Mouse (Mus musculus) spleen, postnatal 14 days (tissue): ENCODE results near the gene Fbxl7.
"Not testable (repeated sequence)": the region's sequence is repeated elsewhere in the genome, so short reads cannot be mapped to it uniquely, and the experiment has no call there.

Experiments used
- DNase-seq, 2 experiments: peaks; one replicate each; pipeline ENCODE4 v3.0.0; 2021 to 2022; ENCODE audit warnings: low spot score in 2 of 2

Fbxl7 gene

DNA sequence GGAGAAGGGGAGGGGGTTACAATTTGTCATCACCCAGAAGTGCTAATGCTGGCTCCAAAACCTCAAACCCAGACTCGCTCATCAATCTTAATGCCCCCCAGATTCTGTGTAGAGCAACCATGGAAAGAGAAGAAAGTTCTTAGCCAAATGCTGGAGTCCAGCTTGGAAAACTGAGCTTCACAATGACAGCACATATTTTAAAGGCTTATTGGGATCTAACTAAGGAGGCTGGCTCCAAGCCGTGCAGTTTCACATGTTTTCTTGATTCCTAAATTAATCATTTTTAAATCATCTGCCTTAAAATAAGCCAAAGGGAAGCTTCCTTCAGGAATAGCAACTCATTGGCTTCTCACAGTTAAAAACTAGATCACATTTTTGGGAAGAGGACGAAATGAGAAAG is 82.5 kb downstream of the Fbxl7 start:
- no peak for DNase-seq

DNA sequence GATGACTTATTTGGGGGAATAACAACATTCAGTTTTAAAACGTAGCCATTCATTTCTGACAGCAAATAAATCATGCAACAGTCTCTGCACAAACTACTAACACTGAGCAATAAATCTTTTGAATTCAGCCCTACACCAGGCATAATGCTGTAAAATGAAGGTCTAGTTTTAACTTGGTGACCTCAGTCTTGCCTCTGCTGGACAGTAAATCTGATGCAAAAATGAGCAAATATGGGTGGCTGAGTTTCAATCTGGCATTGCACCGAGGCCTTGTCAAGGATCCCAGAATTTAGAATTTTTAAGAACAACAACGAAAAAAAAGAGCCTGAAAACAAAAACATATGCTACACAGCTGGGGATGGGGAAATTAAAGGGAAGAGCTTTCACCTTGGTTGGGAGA is 85.8 kb downstream of the Fbxl7 start:
- DNase-seq, result no peak

DNA sequence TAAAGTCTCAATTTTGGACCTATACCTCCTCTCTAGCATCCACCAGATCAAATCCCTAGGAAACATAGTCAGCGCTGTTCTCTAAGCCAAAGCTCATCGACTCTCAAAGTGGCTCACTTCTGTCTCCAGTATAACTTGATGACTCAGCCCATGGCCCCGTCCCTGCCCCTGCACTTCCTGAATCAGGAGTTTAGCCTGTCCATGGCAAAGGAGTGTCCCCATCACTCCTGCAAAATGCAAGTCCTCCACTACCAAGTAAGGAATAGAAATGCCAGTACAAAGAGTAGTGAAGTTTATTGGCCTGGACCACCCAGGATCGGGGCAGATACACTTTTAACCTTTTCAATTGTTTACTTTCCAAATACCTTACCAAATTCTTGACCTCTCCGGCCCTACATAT is 91.3 kb downstream of the Fbxl7 start:
- DNase-seq, result no peak

DNA sequence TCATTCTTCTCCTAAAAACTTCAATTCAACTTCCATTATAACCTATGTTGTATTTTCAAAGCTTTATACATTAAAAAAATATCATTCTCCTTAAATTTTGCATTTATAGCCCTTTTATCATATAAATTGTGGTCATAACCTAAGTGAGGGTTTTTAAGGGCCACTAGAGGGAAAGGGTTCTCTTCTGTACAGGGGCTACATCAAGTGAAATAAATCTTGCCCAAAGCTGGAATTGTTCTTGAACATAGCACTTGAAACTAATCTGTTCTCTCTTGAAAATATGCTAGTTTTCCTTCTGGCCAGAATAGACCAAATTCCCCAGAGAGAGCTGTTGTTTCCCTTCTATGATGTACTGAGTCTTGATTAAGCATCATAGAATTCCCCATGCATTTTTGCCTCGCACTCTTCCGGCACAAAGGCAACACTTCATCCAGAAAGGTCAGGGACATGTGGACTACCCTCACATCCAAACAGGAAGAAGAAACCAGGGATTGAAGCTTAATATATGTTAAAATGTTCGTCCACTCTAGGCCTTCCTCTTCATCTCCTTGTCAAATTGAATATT is 95.8 kb downstream of the Fbxl7 start:
- DNase-seq, result no peak

DNA sequence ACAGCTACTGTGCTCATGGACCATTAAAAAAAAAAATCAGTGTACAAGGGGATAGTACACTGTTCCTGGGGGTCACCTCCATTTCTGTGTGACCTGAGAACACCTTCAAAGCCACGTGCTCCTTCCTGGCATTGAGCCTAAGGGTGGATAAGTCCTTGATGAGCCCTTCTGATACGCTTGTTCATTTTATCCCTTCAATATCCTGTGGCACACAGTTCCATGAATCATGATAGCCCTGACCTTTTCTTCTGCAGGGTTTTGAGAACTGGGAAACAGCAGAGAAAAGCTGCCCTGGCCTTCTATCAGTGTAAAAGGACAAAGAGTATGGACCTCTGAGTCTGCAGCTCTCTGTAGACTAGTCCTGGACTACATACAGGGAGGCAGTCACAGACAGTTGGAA is 99.4 kb downstream of the Fbxl7 start:
- DNase-seq, result no peak

DNA sequence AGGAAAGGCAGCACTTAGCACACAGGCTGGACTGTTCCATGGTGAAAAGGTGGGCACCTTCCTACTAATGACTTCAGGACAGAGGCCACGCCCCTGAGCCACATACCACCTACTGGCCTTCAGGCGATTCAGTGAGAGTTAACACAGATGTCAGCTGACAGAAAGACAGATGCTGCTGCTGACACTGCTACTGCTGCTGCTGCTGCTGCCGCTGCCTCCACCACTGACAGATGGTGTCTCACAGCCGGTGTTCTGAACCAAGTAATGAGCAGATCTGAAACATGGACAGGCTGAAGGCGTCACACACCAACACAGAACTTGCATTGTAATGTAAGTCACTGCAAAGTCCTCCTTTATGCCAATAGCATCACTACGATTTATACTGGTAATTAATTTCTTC is 99.9 kb downstream of the Fbxl7 start:
- no peak for DNase-seq

DNA sequence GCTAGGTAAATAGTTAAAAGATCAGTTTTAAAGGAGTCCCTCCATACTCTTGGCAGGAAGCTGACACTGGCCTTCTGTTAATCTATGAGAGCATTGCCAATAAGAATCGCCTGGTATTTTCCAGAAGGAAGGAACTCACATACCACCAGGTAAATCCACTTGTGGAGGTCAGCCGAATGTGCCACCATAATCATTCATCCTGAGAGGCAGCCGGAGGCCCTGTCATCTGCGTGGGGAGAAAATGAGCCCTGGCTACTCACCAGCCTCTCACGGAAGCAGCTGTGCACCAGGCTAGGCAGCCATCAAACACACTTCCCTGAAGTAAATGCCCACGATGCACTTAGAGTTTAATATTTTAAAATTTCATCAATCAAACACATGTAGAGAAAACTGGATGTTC is 108.2 kb downstream of the Fbxl7 start:
- DNase-seq, result no peak

DNA sequence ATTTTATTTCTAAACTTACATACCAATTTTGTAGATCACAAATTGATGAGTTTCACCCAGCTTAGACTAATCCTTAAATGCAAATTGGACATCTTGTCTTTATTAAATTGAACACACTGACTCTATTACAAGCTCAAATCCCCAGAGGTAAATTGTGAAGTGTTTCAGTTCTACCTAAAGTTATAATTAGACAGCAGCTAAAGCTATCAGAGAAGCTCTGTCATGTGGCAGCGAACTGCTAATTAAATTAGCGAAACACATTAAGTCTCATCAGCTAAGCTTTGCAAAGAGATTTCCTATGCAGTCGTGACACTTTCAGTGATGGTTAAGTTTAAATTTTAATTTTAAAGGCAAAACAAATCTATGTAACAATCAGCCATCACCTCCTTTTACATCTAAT is 114.8 kb downstream of the Fbxl7 start:
- DNase-seq, result no peak

DNA sequence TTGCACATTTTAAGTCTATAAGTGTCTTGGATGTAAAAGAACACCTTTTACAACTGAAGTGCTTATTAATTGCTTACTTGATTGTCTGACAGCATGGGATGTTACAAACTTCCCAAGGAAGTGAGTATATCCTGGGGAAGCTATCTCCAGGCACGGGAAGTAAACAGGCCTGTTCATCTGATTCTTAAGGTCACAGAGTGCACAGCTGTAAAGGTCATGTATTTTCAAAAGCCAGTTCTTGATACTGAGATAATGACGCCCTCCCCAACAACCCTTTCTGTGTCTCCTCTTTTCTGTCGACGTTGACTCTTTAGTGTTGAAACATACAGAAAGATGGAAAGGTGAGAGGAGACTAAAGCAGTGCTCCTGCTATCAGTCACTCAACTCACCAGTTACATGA is 116.3 kb downstream of the Fbxl7 start:
- no peak for DNase-seq

DNA sequence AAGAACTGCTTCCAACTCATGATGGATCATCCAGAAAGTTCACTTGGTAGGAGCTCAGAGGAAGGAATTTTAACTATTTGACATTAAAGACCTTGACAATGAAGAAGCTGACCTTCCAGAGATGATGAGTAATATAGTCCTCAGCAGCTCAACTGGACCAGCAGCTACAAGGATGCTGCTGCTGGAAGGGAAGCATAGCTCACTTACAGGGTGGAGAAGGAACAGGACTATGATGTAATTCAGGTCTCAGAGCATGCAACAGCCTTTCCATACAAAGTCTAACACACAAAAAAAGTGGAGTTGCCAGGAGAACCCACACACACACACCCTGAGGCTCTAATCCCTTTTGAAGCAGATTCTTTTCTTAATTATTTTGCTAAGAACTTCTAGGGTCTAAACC is 119.7 kb downstream of the Fbxl7 start:
- no peak for DNase-seq

DNA sequence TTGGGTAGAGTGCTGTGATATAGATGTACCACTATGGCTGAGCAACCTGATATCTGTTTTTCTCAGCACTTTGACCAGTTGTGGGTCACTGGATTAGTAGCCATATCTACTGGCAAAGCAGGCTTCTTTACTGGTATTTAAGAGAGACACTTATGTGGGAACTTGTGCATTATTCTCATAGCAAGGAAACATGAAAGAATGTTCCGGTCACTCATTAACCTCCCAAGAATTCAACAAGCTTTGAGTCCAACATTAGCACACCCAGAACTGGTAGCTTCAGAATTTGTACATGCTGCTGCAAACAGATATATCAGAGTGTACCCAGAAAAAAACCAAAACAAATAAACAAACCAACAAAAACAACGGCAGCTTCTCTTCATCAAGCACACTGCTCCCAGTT is 120.5 kb downstream of the Fbxl7 start:
- DNase-seq, result no peak

DNA sequence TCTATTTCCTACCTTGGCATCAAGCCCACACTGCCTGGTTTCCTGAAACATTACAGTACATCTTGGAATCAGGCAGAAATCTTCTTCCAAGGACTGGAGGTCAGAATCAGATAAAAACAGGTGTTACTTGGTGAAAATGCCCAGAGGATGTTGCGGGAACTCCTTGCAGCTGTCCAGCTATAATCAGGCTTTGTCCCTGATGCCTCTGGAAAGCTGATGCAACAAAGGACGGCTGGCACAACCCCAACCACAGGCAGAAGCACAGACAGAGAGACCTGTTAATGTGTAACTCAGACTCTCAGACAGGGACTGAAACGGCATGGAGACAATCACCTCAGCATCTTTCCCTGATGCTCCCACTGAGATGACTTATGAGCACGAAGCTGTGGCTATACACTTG is 133.7 kb downstream of the Fbxl7 start:
- DNase-seq, result no peak

DNA sequence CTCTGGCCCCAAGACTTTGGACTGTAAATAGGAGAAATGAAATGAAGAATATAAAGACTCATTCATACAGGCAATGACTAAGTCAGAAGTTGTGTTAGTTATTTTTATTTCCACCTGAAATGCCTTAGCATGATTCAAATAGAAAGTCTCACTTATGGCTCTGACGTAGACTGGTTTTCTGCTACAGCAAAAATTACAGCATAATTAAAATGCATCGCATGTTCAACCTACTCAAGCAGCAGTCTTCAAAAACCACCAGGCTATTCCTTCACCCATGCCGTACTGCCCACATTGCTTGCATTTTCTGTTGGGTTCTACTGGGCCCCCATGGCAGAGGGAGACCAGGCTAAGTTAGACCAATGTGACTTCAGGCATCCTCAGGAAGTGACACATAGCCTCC is 146.9 kb downstream of the Fbxl7 start:
- DNase-seq, result no peak

DNA sequence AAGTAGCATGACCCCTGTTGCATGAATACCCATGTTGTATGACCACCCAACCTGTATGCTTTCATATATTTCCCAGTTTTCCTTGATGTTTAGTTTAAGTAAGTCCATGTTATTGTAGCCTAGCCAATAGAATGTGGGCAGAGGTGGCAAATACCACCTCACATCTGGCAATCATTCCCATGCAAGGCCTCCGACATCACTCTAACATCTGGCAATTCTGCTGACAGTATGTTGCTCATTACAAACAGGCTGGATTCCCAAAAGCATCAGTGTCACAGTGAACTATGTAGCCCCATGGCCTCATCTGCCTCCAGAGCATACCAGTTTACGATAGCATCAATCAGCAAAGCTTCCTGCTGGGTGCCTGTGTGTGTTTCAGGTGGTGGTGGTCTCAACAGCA is 163.0 kb downstream of the Fbxl7 start:
- no peak for DNase-seq

DNA sequence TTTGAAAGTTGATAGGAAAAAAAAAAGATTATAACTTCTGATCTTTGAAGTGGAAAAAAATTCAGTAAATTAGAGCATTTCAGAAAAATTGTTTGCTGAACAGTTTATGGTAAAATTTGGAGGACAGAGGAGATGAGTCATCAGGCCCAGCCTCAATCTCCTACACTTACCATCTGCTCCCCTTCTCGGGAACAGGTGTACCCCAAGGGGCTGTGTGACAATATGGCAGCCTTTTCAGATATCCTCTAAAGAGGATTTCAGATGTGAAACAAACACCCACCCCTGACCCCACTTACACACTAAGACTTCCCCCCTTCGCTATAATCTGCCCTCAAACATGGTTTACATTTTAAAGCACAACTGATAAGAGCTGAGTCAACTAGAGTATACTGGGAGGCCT is 164.6 kb downstream of the Fbxl7 start:
- DNase-seq, result no peak

DNA sequence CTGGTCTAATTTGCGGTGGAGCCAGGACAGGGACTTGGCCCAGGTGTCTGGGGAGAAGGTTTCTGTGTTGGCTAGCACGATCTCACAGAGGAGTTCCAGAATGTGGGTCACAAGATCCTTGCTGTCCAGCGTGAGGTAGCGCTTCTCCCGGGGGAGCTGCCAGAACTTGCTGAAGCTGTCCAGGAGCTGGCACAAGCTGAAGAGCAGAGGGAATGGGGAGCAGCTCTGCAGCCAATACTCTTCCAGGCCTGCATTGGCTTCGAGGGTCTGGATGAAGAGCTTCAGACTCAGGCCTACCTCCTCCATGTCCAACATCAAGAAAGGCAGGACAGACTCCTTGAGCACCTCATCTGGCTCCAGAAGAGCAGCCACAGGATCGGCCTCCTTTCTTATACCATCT is 166.0 kb downstream of the Fbxl7 start:
- not testable (repeated sequence) for DNase-seq

DNA sequence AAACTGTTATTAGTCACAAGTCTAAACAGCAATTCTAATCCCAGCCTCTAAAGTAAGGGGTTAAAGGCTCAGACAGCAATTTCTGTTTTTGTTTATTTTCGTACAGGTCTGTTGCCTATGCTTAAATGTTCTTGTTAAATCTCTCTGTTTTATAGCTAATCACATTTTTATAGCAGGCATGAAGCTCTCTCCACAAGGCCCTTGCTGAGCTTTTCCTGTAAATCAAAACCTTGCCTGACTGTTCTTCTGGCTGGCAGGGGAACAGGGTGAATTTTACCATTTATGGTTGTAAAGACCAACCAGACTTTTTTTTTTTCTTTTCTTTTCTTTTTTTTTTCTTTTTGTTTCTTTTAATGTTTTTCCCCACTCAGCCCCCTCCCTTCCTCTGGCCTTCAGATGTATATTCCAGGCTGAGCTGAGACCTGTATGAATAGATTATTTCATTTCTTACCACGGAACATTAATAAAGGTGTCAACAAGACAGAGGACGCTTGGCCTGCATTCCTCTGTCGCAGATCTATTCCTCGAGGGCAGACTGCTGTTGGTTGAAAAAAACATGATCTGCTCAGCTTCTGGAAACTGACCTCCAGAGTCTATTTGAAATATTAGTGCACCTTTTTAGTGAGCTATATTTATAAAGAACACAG is 176.9 kb downstream of the Fbxl7 start:
- no peak for DNase-seq

DNA sequence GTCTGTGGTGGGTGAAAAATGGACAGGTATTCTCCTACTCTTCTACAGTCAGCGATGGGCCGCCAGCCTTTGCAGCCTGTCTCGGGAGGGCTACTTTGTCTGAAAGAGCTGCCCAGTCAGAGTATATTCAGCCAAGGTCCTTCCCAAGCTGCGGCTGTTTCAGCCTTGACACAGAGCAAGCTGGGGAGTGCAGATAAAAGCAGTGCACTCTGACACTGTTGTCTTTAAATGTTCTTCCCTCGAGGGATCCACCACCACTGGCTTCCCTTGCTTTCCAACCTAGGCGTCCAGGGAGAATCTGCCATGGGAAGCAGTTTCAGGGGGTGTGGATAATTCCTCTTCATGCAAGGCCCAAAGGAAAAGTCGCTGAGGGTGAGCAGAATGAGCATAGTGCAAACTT is 177.4 kb downstream of the Fbxl7 start:
- DNase-seq, result no peak

DNA sequence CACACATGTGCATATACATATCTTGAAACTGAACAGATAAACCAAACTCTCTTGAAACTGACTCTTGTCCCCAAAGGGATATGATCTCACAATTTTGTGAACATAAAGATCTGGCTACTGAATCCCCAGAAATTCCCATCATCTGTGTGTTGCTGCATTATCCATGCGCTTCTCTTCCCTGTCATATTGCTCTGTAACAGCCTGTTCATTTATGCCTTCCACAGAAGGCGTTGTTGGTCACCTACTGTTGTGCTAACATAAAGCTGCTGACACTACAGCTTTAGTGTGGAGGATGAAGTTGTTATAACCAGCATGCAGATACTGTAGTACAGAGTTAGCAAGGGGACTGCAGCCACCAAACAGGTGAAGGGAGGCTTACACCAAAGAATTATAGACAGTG is 179.2 kb downstream of the Fbxl7 start:
- DNase-seq, result no peak

DNA sequence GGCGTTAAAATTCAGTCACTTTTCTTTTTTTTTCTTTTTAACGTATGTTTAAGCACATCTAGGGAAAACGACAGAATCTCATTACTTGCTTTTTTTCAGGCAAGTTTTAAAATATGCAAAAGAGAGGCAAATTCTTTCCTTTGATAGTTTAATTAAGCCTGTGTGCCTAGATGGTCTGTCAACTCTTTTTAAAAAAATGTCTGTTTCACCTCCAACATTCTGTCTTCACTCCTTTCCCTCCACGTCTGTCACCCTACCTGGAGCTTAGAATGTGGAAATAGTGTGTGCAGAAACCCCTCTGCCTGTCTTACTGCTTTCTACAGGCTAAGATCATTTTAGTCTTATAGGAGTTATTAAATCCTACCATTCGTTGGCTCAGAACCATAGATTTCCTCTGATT is 179.7 kb downstream of the Fbxl7 start:
- no peak for DNase-seq

DNA sequence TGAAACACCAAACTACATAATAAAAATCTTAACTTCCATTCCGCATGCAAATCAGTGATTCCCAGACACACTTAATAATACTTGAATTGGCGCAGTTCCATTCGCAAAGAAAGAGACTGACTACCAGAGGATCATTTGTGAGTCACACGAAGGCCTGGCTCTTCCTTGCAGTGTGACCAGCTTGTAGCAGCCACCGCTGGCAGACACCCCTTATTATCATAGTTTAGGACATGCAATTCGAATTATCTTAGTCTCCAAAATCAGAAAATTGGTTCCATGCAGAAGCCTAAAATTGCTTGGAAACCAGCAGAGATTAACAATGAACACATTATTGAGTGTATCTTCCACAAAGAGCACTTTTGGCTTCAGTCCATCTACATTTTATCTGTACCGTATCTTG is 183.1 kb downstream of the Fbxl7 start:
- DNase-seq, result no peak

DNA sequence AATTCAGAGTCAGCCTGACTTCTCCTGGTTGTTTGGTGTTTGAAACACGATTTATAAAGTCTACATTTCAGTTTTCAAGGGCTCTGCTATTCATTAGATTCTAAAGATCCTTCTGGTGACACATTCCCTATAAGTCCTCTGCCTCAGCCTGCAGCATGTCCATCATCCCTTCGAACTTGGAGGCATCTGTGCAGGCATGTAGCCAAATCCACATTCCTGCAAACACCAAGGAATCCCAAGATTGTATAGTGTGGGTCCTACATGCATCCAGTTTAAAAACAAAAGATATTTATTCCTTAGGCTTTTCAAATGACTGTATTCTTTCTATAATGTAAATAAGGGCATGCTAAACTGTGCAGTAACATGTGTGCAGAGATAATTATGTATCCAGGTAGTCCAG is 190.4 kb downstream of the Fbxl7 start:
- DNase-seq, result no peak

DNA sequence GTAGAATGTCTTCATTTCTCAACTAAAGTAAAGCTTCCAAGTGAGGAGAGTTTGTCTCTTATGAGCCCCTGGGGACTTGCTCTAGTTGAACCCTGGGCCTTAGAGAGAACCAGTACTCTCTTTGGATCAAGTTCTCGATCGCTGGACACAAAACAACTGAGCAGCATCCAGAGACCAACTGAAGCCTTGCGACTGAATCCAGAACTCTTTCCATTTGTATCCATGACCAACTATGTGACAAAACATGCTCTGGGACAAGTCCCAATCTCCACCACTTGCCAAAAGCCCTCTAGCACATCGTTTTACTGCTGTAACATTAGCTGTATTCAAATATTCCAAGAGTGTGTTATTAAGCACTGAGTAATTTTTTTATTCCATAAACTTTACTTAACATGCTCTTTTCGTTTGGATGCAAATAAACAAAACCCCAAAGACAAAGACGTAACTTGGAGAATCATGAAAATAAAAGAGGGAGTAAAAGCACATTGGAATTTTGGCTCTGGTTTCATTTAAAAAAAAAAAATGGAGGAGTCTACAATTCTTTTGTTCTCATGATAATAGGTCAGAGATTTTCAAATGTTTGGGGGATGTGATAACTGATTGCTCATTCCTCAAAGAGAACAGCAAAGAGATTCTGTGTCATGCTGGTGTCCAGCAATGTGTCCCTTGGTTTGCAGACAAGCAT is 192.1 kb downstream of the Fbxl7 start:
- no peak for DNase-seq
